Mouse (Mus musculus): Measurements from ENCODE around the gene Rufy3. TPM values are rescaled to one million over a fixed set of nuclear protein-coding genes. Genes with fewer than 3 reads are reported as not detected.

Rufy3 gene
- polyA plus RNA-seq, 1 experiment from 2014 or later = 16.5 TPM

GRCm38 (mm10) chr5:88593421-88594172 lies 28.8 kb downstream of the Rufy3 start:
- no peaks in the 10 kb centered on the region for H3K9me3 ChIP-seq (ENCODE audit: control insufficient read depth, low read length)
- ATAC-seq (ENCODE audit: insufficient number of reproducible peaks, insufficient read depth, low FRiP score, low read depth) = no peak
- no peak overlapping the region for H3K27ac ChIP-seq (replicated peaks in 1 of 2; ENCODE audit: control insufficient read depth in 1 of 2, insufficient read depth in 1 of 2, low read depth in 2 of 2, low read length in 2 of 2)

DNA sequence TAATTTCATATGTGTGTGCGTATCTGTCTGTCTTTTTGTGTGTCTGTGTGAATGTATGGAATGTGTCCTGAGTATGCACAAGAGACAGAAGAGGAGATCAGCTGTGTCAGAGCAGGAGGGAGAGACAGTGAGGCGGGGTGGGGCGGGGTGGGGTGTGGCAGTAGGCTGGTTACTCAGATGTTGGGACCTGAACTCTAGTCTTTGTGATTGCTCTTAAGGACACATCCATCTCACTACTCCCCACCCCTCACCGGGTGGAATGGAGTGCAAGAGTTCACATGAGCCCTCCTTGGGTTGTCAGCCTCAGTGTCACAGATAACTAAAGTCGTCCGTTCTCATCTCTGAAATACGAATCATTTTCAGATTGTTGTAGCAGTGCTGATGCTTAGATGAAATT lies 29.3 kb downstream of the Rufy3 start:
- H3K4me1 ChIP-seq (ENCODE audit: control insufficient read depth in 2 of 2, insufficient read depth in 2 of 2, low read length in 2 of 2) = no peaks in the 10 kb centered on the region; a peak in 1 of 4 replicates
- WGBS = 83% methylated on average over 7 of the region's 7 CpGs
- H3K36me3 ChIP-seq (ENCODE audit: control insufficient read depth, insufficient read depth, low read length) = no peaks in the 10 kb centered on the region
- no peak overlapping the region for H3K4me3 ChIP-seq (ENCODE audit: control insufficient read depth in 1 of 2, insufficient read depth in 1 of 2, low read depth in 1 of 2, low read length in 2 of 2)
- no peak for ATAC-seq (ENCODE audit: insufficient number of reproducible peaks, insufficient read depth, low FRiP score, low read depth)
- no peaks in the 10 kb centered on the region for H3K9me3 ChIP-seq (ENCODE audit: control insufficient read depth, low read length)
- no peak overlapping the region for H3K27ac ChIP-seq (replicated peaks in 1 of 2; ENCODE audit: control insufficient read depth in 1 of 2, insufficient read depth in 1 of 2, low read depth in 2 of 2, low read length in 2 of 2)
- no peaks in the 10 kb centered on the region for H3K27me3 ChIP-seq (ENCODE audit: control insufficient read depth, insufficient read depth, low read length)
- no peak overlapping the region for H3K4me2 ChIP-seq (ENCODE audit: low read length)
- H3K9ac ChIP-seq (ENCODE audit: low read length) = no peak overlapping the region

More at GRCm38 (mm10) chr5:88593421-88594172, 28.8 kb downstream of the Rufy3 start:
- Histone ChIP-seq H3K4me1 (ENCODE audit: control insufficient read depth in 2 of 2, insufficient read depth in 2 of 2, low read length in 2 of 2) (no peaks in the 10 kb centered on the region), H3K4me2 (ENCODE audit: low read length) (no peak overlapping the region), H3K4me3 (ENCODE audit: control insufficient read depth in 1 of 2, insufficient read depth in 1 of 2, low read depth in 1 of 2, low read length in 2 of 2) (no peak overlapping the region), H3K36me3 (ENCODE audit: control insufficient read depth, insufficient read depth, low read length) (no peaks in the 10 kb centered on the region), H3K9ac (ENCODE audit: low read length) (no peak overlapping the region), H3K27me3 (ENCODE audit: control insufficient read depth, insufficient read depth, low read length) (no peaks in the 10 kb centered on the region)
- WGBS = 92% methylated on average over 13 of the region's 13 CpGs

DNA sequence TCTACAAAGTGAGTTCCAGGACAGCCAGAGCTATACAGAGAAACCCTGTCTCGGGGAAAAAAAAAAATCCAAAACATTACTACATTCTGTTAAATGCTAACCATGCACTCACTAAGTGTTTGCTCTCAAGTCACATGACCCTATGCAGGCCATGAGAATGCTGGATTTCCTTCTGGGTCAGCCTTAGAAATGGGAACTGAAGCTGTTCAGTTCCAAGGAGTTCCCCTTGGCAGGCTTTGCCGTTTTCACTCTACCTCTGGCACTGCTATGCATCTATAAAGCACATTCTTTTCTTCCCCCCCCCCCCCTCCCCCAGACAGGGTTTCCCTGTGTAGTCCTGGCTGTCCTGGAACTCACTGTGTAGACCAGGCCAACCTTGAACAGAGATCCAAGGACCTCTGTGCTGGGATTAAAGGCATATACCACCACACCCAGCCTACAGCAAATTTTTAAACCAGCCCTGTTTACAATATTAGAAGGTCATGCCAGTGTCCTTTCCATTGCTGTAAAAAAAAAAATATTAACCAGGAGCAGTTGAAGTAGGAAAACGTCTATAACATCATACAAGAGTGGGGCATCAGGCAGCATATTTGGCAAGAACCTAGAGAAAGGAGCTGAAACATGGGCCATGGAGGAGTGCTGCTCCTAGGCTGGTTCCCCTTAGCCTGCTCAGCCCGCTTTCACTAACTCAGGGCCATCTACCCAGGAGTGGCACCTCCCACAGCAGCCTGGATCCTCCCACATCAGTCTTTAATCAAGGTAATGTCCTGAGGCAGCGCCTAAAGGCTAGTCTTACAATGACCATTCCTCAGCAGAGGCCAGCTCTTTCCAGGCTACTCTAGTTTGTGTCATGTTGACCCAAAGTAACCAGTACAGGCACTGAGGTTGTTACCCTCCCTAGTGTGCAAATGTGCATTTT lies 31.0 kb downstream of the Rufy3 start:
- WGBS = 80% methylated on average over 5 of the region's 5 CpGs
- H3K9ac ChIP-seq (ENCODE audit: low read length) = no peak overlapping the region
- ATAC-seq (ENCODE audit: insufficient number of reproducible peaks, insufficient read depth, low FRiP score, low read depth) = no peak

DNA sequence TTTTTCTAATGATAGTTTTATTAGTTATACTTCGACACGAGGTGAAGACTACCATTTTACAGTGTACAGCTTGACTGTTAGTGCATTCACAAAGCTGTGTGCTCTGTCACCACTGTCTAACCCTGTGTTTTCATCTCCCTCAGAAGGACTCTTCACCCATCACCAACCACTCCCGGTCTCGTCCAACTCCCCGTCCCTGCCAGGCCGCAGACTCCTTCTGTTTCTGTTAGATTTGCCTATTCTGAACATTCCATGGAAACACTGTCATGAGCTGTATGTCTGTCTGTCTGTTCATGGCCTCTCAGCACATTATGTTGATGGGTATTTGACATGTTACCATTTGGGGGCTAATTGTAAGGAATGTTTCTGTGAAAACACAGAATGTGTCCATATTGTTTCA lies 34.1 kb downstream of the Rufy3 start:
- Histone ChIP-seq H3K4me1 (ENCODE audit: control insufficient read depth in 2 of 2, insufficient read depth in 2 of 2, low read length in 2 of 2) (peaks cover 3 to 12% of the 10 kb centered on the region in 2 experiments; a peak in 3 of 4 replicates), H3K4me3 (ENCODE audit: control insufficient read depth in 1 of 2, insufficient read depth in 1 of 2, low read depth in 1 of 2, low read length in 2 of 2) (no peak overlapping the region), H3K9me3 (ENCODE audit: control insufficient read depth, low read length) (no peaks in the 10 kb centered on the region), H3K27me3 (ENCODE audit: control insufficient read depth, insufficient read depth, low read length) (no peaks in the 10 kb centered on the region), H3K4me2 (ENCODE audit: low read length) (no peak overlapping the region), H3K27ac (replicated peaks in 1 of 2; ENCODE audit: control insufficient read depth in 1 of 2, insufficient read depth in 1 of 2, low read depth in 2 of 2, low read length in 2 of 2) (no peak overlapping the region), H3K9ac (ENCODE audit: low read length) (no peak overlapping the region), H3K36me3 (ENCODE audit: control insufficient read depth, insufficient read depth, low read length) (no peaks in the 10 kb centered on the region)
- no peak for ATAC-seq (ENCODE audit: insufficient number of reproducible peaks, insufficient read depth, low FRiP score, low read depth)
- 79% methylated on average over 6 of the region's 6 CpGs for WGBS

More for the DNA sequence above, 31.0 kb downstream of the Rufy3 start:
- Histone ChIP-seq H3K27ac (replicated peaks in 1 of 2; ENCODE audit: control insufficient read depth in 1 of 2, insufficient read depth in 1 of 2, low read depth in 2 of 2, low read length in 2 of 2) (no peak overlapping the region), H3K36me3 (ENCODE audit: control insufficient read depth, insufficient read depth, low read length) (no peaks in the 10 kb centered on the region), H3K9me3 (ENCODE audit: control insufficient read depth, low read length) (no peaks in the 10 kb centered on the region), H3K27me3 (ENCODE audit: control insufficient read depth, insufficient read depth, low read length) (no peaks in the 10 kb centered on the region), H3K4me2 (ENCODE audit: low read length) (no peak overlapping the region), H3K4me3 (ENCODE audit: control insufficient read depth in 1 of 2, insufficient read depth in 1 of 2, low read depth in 1 of 2, low read length in 2 of 2) (no peak overlapping the region), H3K4me1 (ENCODE audit: control insufficient read depth in 2 of 2, insufficient read depth in 2 of 2, low read length in 2 of 2) (peaks cover 2 to 9% of the 10 kb centered on the region in 2 experiments; a peak in 3 of 4 replicates)

GRCm38 (mm10) chr5:88602030-88602429 lies 37.2 kb downstream of the Rufy3 start:
- Histone ChIP-seq H3K4me1 (ENCODE audit: control insufficient read depth in 2 of 2, insufficient read depth in 2 of 2, low read length in 2 of 2) (peaks cover 3 to 12% of the 10 kb centered on the region in 2 experiments; a peak in 3 of 4 replicates), H3K9ac (ENCODE audit: low read length) (no peak overlapping the region), H3K9me3 (ENCODE audit: control insufficient read depth, low read length) (no peaks in the 10 kb centered on the region), H3K4me2 (ENCODE audit: low read length) (no peak overlapping the region), H3K4me3 (ENCODE audit: control insufficient read depth in 1 of 2, insufficient read depth in 1 of 2, low read depth in 1 of 2, low read length in 2 of 2) (no peak overlapping the region), H3K27ac (replicated peaks in 1 of 2; ENCODE audit: control insufficient read depth in 1 of 2, insufficient read depth in 1 of 2, low read depth in 2 of 2, low read length in 2 of 2) (no peak overlapping the region), H3K27me3 (ENCODE audit: control insufficient read depth, insufficient read depth, low read length) (no peaks in the 10 kb centered on the region), H3K36me3 (ENCODE audit: control insufficient read depth, insufficient read depth, low read length) (no peaks in the 10 kb centered on the region)
- no peak for ATAC-seq (ENCODE audit: insufficient number of reproducible peaks, insufficient read depth, low FRiP score, low read depth)
- 81% methylated on average over 2 of the region's 2 CpGs for WGBS

DNA sequence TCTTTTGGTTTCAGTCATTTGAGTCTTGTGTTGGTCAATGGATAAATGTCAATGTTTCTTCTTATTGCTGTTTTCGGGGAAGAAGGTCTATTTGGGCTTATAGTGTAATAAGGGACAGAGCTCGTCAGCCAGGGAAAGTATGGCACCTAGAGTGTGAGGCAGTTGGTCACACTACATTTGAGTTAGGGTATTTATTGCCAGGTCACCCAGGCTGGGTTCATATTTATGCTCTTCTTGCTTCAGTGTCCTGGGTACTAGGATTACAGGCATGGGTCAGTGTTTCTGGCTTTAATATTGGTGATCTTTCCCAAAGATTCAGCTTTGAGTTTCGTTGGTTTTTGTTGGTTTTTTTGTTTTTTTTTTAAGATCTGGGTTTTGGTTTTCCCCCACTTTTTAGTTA lies 37.9 kb downstream of the Rufy3 start:
- no peak overlapping the region for H3K4me2 ChIP-seq (ENCODE audit: low read length)
- no peak overlapping the region for H3K9ac ChIP-seq (ENCODE audit: low read length)
- H3K27me3 ChIP-seq (ENCODE audit: control insufficient read depth, insufficient read depth, low read length) = no peaks in the 10 kb centered on the region
- no peaks in the 10 kb centered on the region for H3K9me3 ChIP-seq (ENCODE audit: control insufficient read depth, low read length)
- ATAC-seq (ENCODE audit: insufficient number of reproducible peaks, insufficient read depth, low FRiP score, low read depth) = no peak
- no peak overlapping the region for H3K27ac ChIP-seq (replicated peaks in 1 of 2; ENCODE audit: control insufficient read depth in 1 of 2, insufficient read depth in 1 of 2, low read depth in 2 of 2, low read length in 2 of 2)
- H3K4me1 ChIP-seq (ENCODE audit: control insufficient read depth in 2 of 2, insufficient read depth in 2 of 2, low read length in 2 of 2) = peaks cover 3 to 12% of the 10 kb centered on the region in 2 experiments; a peak in 3 of 4 replicates
- H3K36me3 ChIP-seq (ENCODE audit: control insufficient read depth, insufficient read depth, low read length) = no peaks in the 10 kb centered on the region
- WGBS = 88% methylated on average over 3 of the region's 3 CpGs
- H3K4me3 ChIP-seq (ENCODE audit: control insufficient read depth in 1 of 2, insufficient read depth in 1 of 2, low read depth in 1 of 2, low read length in 2 of 2) = no peak overlapping the region

- no peak for ATAC-seq (ENCODE audit: insufficient number of reproducible peaks, insufficient read depth, low FRiP score, low read depth)
- H3K4me3 ChIP-seq (ENCODE audit: control insufficient read depth in 1 of 2, insufficient read depth in 1 of 2, low read depth in 1 of 2, low read length in 2 of 2) = no peak overlapping the region
- H3K4me2 ChIP-seq (ENCODE audit: low read length) = no peak overlapping the region
- H3K9ac ChIP-seq (ENCODE audit: low read length) = no peak overlapping the region
- no peaks in the 10 kb centered on the region for H3K27me3 ChIP-seq (ENCODE audit: control insufficient read depth, insufficient read depth, low read length)
- H3K27ac ChIP-seq (replicated peaks in 1 of 2; ENCODE audit: control insufficient read depth in 1 of 2, insufficient read depth in 1 of 2, low read depth in 2 of 2, low read length in 2 of 2) = no peak overlapping the region
- H3K9me3 ChIP-seq (ENCODE audit: control insufficient read depth, low read length) = no peaks in the 10 kb centered on the region
- no peaks in the 10 kb centered on the region for H3K36me3 ChIP-seq (ENCODE audit: control insufficient read depth, insufficient read depth, low read length)
- 95% methylated on average over 3 of the region's 3 CpGs for WGBS
- peaks cover 3 to 12% of the 10 kb centered on the region in 2 experiments; a peak in 3 of 4 replicates for H3K4me1 ChIP-seq (ENCODE audit: control insufficient read depth in 2 of 2, insufficient read depth in 2 of 2, low read length in 2 of 2)
Measured at GRCm38 (mm10) chr5:88604046-88604445, 39.2 kb downstream of the Rufy3 start.

All from heart, embryonic 14.5 days (tissue).